Mouse (Mus musculus): ENCODE measurements around the gene Glb1l3. TPM values are rescaled to one million over a fixed set of nuclear protein-coding genes. Genes with fewer than 3 reads are reported as not detected.
"Not testable (repeated sequence)": the region's sequence is repeated elsewhere in the genome, so short reads cannot be mapped to it uniquely, and the experiment has no call there.

Gene Glb1l3
- polyA plus RNA-seq (2014; fragmentation: Nextera tagmentation; extraction: Ambion mirVana) = not detected in 2 replicates

DNA sequence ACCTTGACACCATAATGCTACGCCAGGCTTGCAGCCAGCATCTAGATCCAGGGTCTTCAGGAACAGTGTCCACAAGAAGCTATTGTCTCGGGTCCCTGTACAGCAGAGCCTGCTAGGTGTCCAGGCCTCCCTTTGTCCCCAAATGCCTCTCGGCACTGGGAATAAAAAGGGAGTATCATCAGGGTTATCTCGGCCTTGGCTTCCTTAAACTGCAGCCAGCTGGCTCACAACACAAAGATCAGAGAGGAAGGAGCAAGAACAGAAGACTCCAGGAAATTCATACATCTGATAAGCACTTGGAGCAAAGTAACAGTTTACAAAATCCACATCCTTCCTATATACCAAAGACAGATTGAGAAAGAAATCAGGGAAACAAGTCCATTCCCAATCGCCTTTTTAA lies at the start of gene Glb1l3:
Gene Glb1l3 (minus strand): TSS at position 140 of the 400 bp plus-strand sequence.
- H3K9ac ChIP-seq (ENCODE audit: low read depth, low read length) = no peak within 1 kb of the TSS
- no peak within 1 kb of the TSS for H3K27ac ChIP-seq (ENCODE audit: low read depth, low read length)
- no peak within 1 kb of the TSS for H3K4me3 ChIP-seq (ENCODE audit: low read depth, low read length)
- DNase-seq (ENCODE audit: low spot score) (no peak), ATAC-seq (replicated peaks; ENCODE audit: low FRiP score) (no peak)
- H3K36me3 ChIP-seq (ENCODE audit: control insufficient read depth, insufficient read depth, low read length) = no peaks in the 10 kb centered on the region
- 62% methylated on average over 5 of the region's 5 CpGs for WGBS
- no peaks in the 10 kb centered on the region for H3K4me1 ChIP-seq (replicated peaks; ENCODE audit: control insufficient read depth, insufficient read depth, low read length)
- H3K9me3 ChIP-seq (ENCODE audit: control insufficient read depth, low read length) = no peaks in the 10 kb centered on the region
- no peaks in the 10 kb centered on the region for H3K27me3 ChIP-seq (replicated peaks; ENCODE audit: control insufficient read depth, insufficient read depth, low read length)
- no peak within 1 kb of the TSS for H3K4me2 ChIP-seq

DNA sequence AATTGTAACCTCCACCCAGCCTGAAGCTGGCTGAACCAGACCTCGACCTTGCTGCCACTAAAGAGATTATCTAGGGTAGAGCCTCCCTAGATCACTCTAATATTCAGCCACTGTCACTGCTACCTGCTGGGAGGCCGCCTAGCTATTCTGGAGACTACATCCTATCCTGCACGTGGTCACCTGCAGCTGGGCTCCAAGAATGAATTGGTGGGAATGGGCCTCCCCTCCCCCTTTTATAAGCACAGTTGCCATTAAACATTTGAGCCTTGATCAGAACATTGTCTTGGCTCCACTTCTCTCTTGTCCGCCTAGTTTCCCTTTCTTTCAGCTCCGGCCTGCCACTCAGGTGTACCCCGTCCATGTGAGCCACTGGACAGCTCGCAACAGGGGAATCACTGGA lies 9.2 kb upstream of the Glb1l3 start:
- not testable (repeated sequence) for DNase-seq (ENCODE audit: low spot score); H3K4me2 ChIP-seq; H3K4me1 ChIP-seq (replicated peaks; ENCODE audit: control insufficient read depth, insufficient read depth, low read length); H3K36me3 ChIP-seq (ENCODE audit: control insufficient read depth, insufficient read depth, low read length); H3K27me3 ChIP-seq (replicated peaks; ENCODE audit: control insufficient read depth, insufficient read depth, low read length); H3K9ac ChIP-seq (ENCODE audit: low read depth, low read length); H3K27ac ChIP-seq (ENCODE audit: low read depth, low read length); H3K9me3 ChIP-seq (ENCODE audit: control insufficient read depth, low read length); ATAC-seq (replicated peaks; ENCODE audit: low FRiP score); H3K4me3 ChIP-seq (ENCODE audit: low read depth, low read length)
- 76% methylated on average over 7 of the region's 7 CpGs for WGBS

DNA sequence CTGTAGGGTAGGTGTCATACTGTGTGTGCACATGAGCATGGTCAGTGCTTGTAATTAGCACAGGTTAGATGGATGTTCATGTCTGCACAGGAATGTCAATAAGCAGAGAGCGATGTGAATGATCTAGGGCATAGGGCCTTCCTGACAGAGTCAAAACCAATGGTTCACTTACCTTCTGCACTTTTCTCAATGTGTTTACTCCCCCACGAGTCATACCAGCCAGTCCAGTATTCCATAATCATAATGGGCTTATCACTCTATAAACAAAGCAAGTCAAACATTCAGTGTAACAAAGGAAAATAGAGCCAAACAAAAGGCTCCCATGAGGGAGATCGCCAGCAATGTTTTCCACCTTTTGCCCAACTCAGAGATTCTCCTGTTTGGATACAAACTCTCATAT lies 29.6 kb downstream of the Glb1l3 start:
- Histone ChIP-seq H3K27ac (ENCODE audit: low read depth, low read length) (no peak overlapping the region), H3K4me3 (ENCODE audit: low read depth, low read length) (no peak overlapping the region), H3K9ac (ENCODE audit: low read depth, low read length) (no peak overlapping the region), H3K36me3 (ENCODE audit: control insufficient read depth, insufficient read depth, low read length) (no peaks in the 10 kb centered on the region), H3K9me3 (ENCODE audit: control insufficient read depth, low read length) (no peaks in the 10 kb centered on the region), H3K4me2 (no peak overlapping the region), H3K27me3 (replicated peaks; ENCODE audit: control insufficient read depth, insufficient read depth, low read length) (no peaks in the 10 kb centered on the region), H3K4me1 (replicated peaks; ENCODE audit: control insufficient read depth, insufficient read depth, low read length) (no peaks in the 10 kb centered on the region)
- DNase-seq (ENCODE audit: low spot score) (no peak), ATAC-seq (replicated peaks; ENCODE audit: low FRiP score) (no peak)
- 67% methylated on average over 3 of the region's 3 CpGs for WGBS

DNA sequence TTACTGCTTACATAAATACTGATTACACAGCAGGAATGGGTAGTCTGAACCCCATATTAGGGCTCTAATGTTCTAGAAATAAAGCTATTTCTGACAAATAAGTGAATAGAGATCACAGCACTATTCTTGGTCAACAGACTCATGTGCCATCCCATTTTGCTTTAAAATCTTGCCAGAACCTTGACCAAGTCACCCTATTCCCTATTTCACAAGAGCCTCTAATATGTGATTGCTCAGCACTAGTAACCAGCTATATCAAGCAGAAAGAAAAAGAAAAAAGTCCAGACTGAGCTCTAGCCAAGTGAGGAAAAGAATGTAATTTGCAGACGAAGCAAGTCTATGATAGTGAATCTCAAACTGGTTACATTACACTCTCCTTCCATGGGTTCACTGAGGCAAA lies 40.7 kb downstream of the Glb1l3 start:
- ATAC-seq (replicated peaks; ENCODE audit: low FRiP score) (no peak), DNase-seq (ENCODE audit: low spot score) (no peak)
- 57% methylated on average over 1 of the region's 1 CpGs for WGBS
- no peak overlapping the region for H3K9ac ChIP-seq (ENCODE audit: low read depth, low read length)
- H3K9me3 ChIP-seq (ENCODE audit: control insufficient read depth, low read length) = no peaks in the 10 kb centered on the region
- H3K4me3 ChIP-seq (ENCODE audit: low read depth, low read length) = no peak overlapping the region
- no peaks in the 10 kb centered on the region for H3K27me3 ChIP-seq (replicated peaks; ENCODE audit: control insufficient read depth, insufficient read depth, low read length)
- no peak overlapping the region for H3K27ac ChIP-seq (ENCODE audit: low read depth, low read length)
- no peak overlapping the region for H3K4me2 ChIP-seq
- no peaks in the 10 kb centered on the region for H3K36me3 ChIP-seq (ENCODE audit: control insufficient read depth, insufficient read depth, low read length)
- no peaks in the 10 kb centered on the region for H3K4me1 ChIP-seq (replicated peaks; ENCODE audit: control insufficient read depth, insufficient read depth, low read length)

DNA sequence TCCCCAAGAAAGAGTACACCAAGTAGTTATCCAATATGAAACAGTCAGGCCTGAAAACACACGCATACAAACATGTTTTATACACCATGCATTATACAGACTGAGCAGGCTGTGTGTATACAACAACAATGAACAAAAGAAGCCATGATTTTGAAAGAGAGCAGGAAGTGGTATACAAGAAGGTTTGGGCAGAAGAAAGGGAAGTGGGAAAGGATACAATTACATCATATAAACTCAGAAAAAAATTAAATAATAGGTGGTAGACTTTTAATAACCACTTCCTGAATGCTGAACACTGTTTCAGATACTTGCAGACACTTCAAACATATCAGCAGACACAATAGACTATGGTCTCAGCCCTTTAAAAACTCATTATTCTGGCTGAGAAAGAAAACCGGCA lies 52.0 kb downstream of the Glb1l3 start:
- Histone ChIP-seq H3K27me3 (replicated peaks; ENCODE audit: control insufficient read depth, insufficient read depth, low read length) (no peaks in the 10 kb centered on the region), H3K9me3 (ENCODE audit: control insufficient read depth, low read length) (no peaks in the 10 kb centered on the region), H3K27ac (ENCODE audit: low read depth, low read length) (no peak overlapping the region), H3K36me3 (ENCODE audit: control insufficient read depth, insufficient read depth, low read length) (no peaks in the 10 kb centered on the region), H3K4me3 (ENCODE audit: low read depth, low read length) (no peak overlapping the region), H3K9ac (ENCODE audit: low read depth, low read length) (no peak overlapping the region), H3K4me2 (no peak overlapping the region), H3K4me1 (replicated peaks; ENCODE audit: control insufficient read depth, insufficient read depth, low read length) (no peaks in the 10 kb centered on the region)
- ATAC-seq (replicated peaks; ENCODE audit: low FRiP score) (no peak), DNase-seq (ENCODE audit: low spot score) (no peak)
- 80% methylated on average over 2 of the region's 2 CpGs for WGBS

DNA sequence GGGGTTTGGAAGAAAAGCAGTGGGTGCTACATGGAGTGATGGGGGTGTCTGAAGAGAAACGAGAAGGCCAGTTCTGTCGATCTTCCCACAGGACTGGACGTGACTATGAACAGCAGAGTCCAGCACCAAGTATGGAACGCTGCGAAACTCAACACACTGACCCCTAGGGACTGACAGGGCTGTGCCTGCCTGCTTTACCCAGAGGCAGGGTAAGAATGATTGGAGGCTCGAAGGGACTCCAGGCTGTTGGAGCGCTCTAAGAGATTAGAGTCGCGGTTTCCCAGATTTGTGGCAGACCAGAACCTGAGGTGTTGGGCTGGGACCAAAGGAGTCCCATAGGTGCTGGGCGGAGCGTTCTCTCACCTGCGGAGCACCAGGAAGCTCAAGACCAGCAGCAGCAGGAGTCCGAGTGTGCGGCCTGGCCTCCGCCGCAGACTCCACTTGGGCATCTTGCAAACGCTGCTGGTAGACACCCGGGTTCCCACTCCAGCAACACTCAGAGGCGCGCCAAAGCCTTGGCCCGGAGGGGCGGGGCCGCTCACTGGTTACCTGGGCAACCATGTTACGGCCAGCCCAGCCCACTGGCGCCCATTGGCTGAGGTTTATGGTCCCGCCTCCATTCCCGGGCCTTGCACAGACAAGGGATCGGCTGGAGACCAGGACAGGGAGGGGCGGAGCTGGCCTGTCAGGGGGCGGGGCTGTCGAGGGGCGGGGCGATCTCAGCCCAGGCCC lies 54.6 kb downstream of the Glb1l3 start, which contains the start of gene Glb1l2:
Gene Glb1l2 (minus strand): TSS at position 534 of the 732 bp plus-strand sequence.
- Histone ChIP-seq H3K27ac (ENCODE audit: low read depth, low read length) (no peak within 1 kb of the TSS), H3K4me2 (peak within 1 kb of the TSS; percentile 66), H3K4me3 (ENCODE audit: low read depth, low read length) (peak within 1 kb of the TSS; percentile 36), H3K36me3 (ENCODE audit: control insufficient read depth, insufficient read depth, low read length) (no peaks in the 10 kb centered on the region), H3K9me3 (ENCODE audit: control insufficient read depth, low read length) (no peaks in the 10 kb centered on the region), H3K4me1 (replicated peaks; ENCODE audit: control insufficient read depth, insufficient read depth, low read length) (no peaks in the 10 kb centered on the region), H3K27me3 (replicated peaks; ENCODE audit: control insufficient read depth, insufficient read depth, low read length) (no peaks in the 10 kb centered on the region), H3K9ac (ENCODE audit: low read depth, low read length) (no peak within 1 kb of the TSS)
- ATAC-seq (replicated peaks; ENCODE audit: low FRiP score) (peak; percentile 100), DNase-seq (ENCODE audit: low spot score) (peak; percentile 86)
- WGBS = 2% methylated on average over 33 of the region's 33 CpGs

DNA sequence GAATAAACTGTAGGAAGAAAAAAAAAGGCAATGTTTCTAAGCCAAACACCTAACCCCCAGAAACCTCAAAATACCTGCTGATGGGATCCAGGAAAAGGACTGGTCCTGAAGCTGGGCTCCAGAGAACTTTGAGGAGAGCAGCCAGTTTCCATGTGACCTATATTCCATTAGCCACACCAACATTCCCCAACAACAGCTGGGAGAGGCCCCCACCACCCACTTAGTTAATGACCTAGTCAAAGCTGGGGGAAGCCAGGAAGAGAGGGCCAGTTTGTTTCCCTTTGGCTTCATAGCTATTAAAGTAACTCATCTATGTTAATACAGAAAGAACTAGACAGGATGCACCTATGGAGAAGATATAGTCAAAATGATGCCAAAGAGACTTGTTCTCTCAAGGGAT lies 56.4 kb downstream of the Glb1l3 start:
- Histone ChIP-seq H3K4me2 (no peak overlapping the region), H3K4me3 (ENCODE audit: low read depth, low read length) (no peak overlapping the region), H3K36me3 (ENCODE audit: control insufficient read depth, insufficient read depth, low read length) (no peaks in the 10 kb centered on the region), H3K9me3 (ENCODE audit: control insufficient read depth, low read length) (no peaks in the 10 kb centered on the region), H3K9ac (ENCODE audit: low read depth, low read length) (no peak overlapping the region), H3K4me1 (replicated peaks; ENCODE audit: control insufficient read depth, insufficient read depth, low read length) (no peaks in the 10 kb centered on the region), H3K27ac (ENCODE audit: low read depth, low read length) (no peak overlapping the region), H3K27me3 (replicated peaks; ENCODE audit: control insufficient read depth, insufficient read depth, low read length) (no peaks in the 10 kb centered on the region)
- DNase-seq (ENCODE audit: low spot score) (no peak), ATAC-seq (replicated peaks; ENCODE audit: low FRiP score) (no peak)

DNA sequence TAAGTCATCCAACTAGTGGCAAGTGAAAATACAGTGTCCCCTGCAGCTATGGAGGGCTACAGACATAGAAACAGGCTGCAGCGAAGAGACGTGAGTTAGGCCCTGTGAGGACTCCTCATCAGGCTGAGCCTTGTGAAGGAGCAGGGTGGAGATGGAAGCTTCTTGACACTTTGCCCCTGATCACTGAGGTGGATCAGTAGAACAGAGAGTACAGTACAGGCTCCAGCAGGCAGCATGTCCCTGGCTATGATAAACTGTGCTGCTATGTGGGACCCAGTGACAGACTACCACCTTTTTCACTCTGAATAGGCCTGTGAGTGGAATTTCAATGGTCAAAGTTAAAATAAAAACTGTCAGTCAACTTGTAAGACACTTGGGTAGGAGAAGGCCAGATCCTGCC lies 60.3 kb downstream of the Glb1l3 start:
- no peaks in the 10 kb centered on the region for H3K36me3 ChIP-seq (ENCODE audit: control insufficient read depth, insufficient read depth, low read length)
- H3K27me3 ChIP-seq (replicated peaks; ENCODE audit: control insufficient read depth, insufficient read depth, low read length) = no peaks in the 10 kb centered on the region
- DNase-seq (ENCODE audit: low spot score) (no peak), ATAC-seq (replicated peaks; ENCODE audit: low FRiP score) (no peak)
- 89% methylated on average over 2 of the region's 2 CpGs for WGBS
- no peak overlapping the region for H3K4me3 ChIP-seq (ENCODE audit: low read depth, low read length)
- no peak overlapping the region for H3K4me2 ChIP-seq
- no peaks in the 10 kb centered on the region for H3K9me3 ChIP-seq (ENCODE audit: control insufficient read depth, low read length)
- no peak overlapping the region for H3K9ac ChIP-seq (ENCODE audit: low read depth, low read length)
- H3K27ac ChIP-seq (ENCODE audit: low read depth, low read length) = no peak overlapping the region
- no peaks in the 10 kb centered on the region for H3K4me1 ChIP-seq (replicated peaks; ENCODE audit: control insufficient read depth, insufficient read depth, low read length)

DNA sequence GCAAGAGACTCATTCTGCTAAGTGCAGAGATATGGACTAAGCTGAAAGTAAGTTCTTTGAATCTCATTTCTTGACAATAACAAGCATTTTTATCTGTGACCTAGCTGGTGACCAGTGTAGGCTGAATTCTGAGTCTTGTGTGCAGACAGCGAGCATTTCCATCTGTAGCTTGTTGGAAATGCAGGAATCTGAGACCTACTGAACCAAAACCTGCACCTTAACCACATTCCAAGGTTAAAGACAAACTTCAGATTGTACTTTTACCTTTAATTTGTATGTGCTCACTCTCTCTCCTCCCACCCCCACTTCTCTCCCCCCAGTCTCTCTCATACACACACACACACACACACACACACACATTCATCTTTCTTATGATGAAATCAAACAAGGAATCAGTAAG lies 62.0 kb downstream of the Glb1l3 start:
- no peaks in the 10 kb centered on the region for H3K27me3 ChIP-seq (replicated peaks; ENCODE audit: control insufficient read depth, insufficient read depth, low read length)
- H3K4me3 ChIP-seq (ENCODE audit: low read depth, low read length) = no peak overlapping the region
- ATAC-seq (replicated peaks; ENCODE audit: low FRiP score) = no peak
- H3K4me1 ChIP-seq (replicated peaks; ENCODE audit: control insufficient read depth, insufficient read depth, low read length) = no peaks in the 10 kb centered on the region
- DNase-seq (ENCODE audit: low spot score) = no peak
- H3K9me3 ChIP-seq (ENCODE audit: control insufficient read depth, low read length) = no peaks in the 10 kb centered on the region
- no peaks in the 10 kb centered on the region for H3K36me3 ChIP-seq (ENCODE audit: control insufficient read depth, insufficient read depth, low read length)
- H3K27ac ChIP-seq (ENCODE audit: low read depth, low read length) = no peak overlapping the region
- 61% methylated on average over 1 of the region's 1 CpGs for WGBS
- H3K9ac ChIP-seq (ENCODE audit: low read depth, low read length) = no peak overlapping the region
- no peak overlapping the region for H3K4me2 ChIP-seq

All from liver, embryonic 11.5 days (tissue).